Mouse (Mus musculus) MEL (cell line): ENCODE measurements at regions not wholly inside any gene's neighbourhood (a gene's known extent, or its start where the extent isn't known, plus 50 kb on each side); places are given as distances from the start of the nearest gene placed in this dataset.

Experiments used
- DNase-seq: peaks from one replicate; pipeline ENCODE4 v3.0.0; 2011; ENCODE audit warnings: low read depth, low spot score
- H3K27ac ChIP-seq: 2 replicates; pipeline ENCODE4 v1.5.1; 2012; ENCODE audit warnings: low read depth, mild to moderate bottlenecking, control low read depth, low read length, moderate library complexity; ENCODE audit not compliant: control insufficient read depth
- H3K27me3 ChIP-seq, 2 experiments: fragments of 150-350 bp in 1 of 2; sonication (generic) in 1 of 2; 2 replicates each; pipeline ENCODE4 v1.6.1; 2012; ENCODE audit warnings: low read length in 2 of 2, mild to moderate bottlenecking in 2 of 2, improper control_type of control experiment in 1 of 2, moderate library complexity in 1 of 2; ENCODE audit not compliant: insufficient read depth in 2 of 2, control insufficient read depth in 1 of 2
- H3K36me3 ChIP-seq, 2 experiments: 2 replicates each; pipeline ENCODE4 v1.6.1; 2012 to 2014; ENCODE audit warnings: low read length in 2 of 2, improper control_type of control experiment in 1 of 2, inconsistent platforms in 1 of 2, mild to moderate bottlenecking in 1 of 2; ENCODE audit not compliant: insufficient read depth in 2 of 2, control insufficient read depth in 1 of 2
- H3K4me1 ChIP-seq, 2 experiments: fragments of 150-350 bp in 1 of 2; sonication (generic) in 1 of 2; 2 replicates each; pipeline ENCODE4 v1.6.1; 2012; ENCODE audit warnings: low read length in 2 of 2, improper control_type of control experiment in 1 of 2, mild to moderate bottlenecking in 1 of 2; ENCODE audit not compliant: insufficient read depth in 2 of 2, control insufficient read depth in 1 of 2
- H3K4me3 ChIP-seq, 2 experiments: fragments of 150-350 bp in 1 of 2; sonication (generic) in 1 of 2; 2 replicates each; pipeline ENCODE4 v1.5.1; 2012; ENCODE audit warnings: low read depth in 2 of 2, low read length in 2 of 2, mild to moderate bottlenecking in 2 of 2, moderate library complexity in 2 of 2, control low read depth in 1 of 2, improper control_type of control experiment in 1 of 2; ENCODE audit not compliant: control insufficient read depth in 1 of 2, insufficient read depth in 1 of 2
- H3K79me2 ChIP-seq: 2 replicates; pipeline ENCODE4 v1.6.1; 2012; ENCODE audit warnings: mild to moderate bottlenecking, low read length, moderate library complexity; ENCODE audit not compliant: control insufficient read depth, poor library complexity, insufficient read depth
- H3K9ac ChIP-seq: 2 replicates; pipeline ENCODE4 v1.6.1; 2012; ENCODE audit warnings: low read depth, mild to moderate bottlenecking, control low read depth, low read length, moderate library complexity; ENCODE audit not compliant: control insufficient read depth, poor library complexity, severe bottlenecking
- H3K9me3 ChIP-seq: fragments of 150-350 bp; sonication (generic); replicated peaks from 2 replicates; pipeline ENCODE4 v1.6.1; 2012; ENCODE audit warnings: mild to moderate bottlenecking, low read length, improper control_type of control experiment, moderate library complexity; ENCODE audit not compliant: insufficient read depth
- CTCF ChIP-seq, 3 experiments: IDR thresholded peaks in 2 of 3; conservative IDR thresholded peaks in 1 of 3; 2 replicates each; pipeline ENCODE4 v1.5.1; 2011 to 2012; ENCODE audit warnings: low read length in 3 of 3, low read depth in 2 of 3, mild to moderate bottlenecking in 2 of 3, improper control_type of control experiment in 1 of 3, inconsistent platforms in 1 of 3, mixed read lengths in 1 of 3, moderate library complexity in 1 of 3; ENCODE audit not compliant: control insufficient read depth in 1 of 3, insufficient read depth in 1 of 3, poor library complexity in 1 of 3, severe bottlenecking in 1 of 3
- GABPA ChIP-seq: IDR thresholded peaks from 2 replicates; pipeline ENCODE4 v1.6.1; 2012; ENCODE audit warnings: low read depth, mild to moderate bottlenecking, inconsistent platforms, low read length, improper control_type of control experiment, moderate library complexity
- JUND ChIP-seq: IDR thresholded peaks from 2 replicates; pipeline ENCODE4 v1.6.1; 2011; ENCODE audit warnings: low read depth, mild to moderate bottlenecking, improper control_type of control experiment, low read length
- MAFK ChIP-seq: IDR thresholded peaks from 2 replicates; pipeline ENCODE4 v1.6.1; 2011; ENCODE audit warnings: low read depth, mild to moderate bottlenecking, low read length, improper control_type of control experiment, borderline replicate concordance
- MEF2A ChIP-seq: IDR thresholded peaks from 2 replicates; pipeline ENCODE4 v1.6.1; 2014; ENCODE audit warnings: low read depth, mild to moderate bottlenecking, inconsistent platforms, low read length, improper control_type of control experiment; ENCODE audit not compliant: poor library complexity, insufficient replicate concordance, severe bottlenecking; ENCODE audit errors: extremely low read depth
- MXI1 ChIP-seq: IDR thresholded peaks from 2 replicates; pipeline ENCODE4 v1.6.1; 2011; ENCODE audit warnings: mild to moderate bottlenecking, low read depth, low read length, improper control_type of control experiment
- MYC ChIP-seq: IDR thresholded peaks from 2 replicates; pipeline ENCODE4 v1.6.1; 2011; ENCODE audit warnings: low read depth, mild to moderate bottlenecking, low read length, improper control_type of control experiment, moderate library complexity
- NRF1 ChIP-seq: IDR thresholded peaks from 2 replicates; pipeline ENCODE4 v1.6.1; 2014; ENCODE audit warnings: low read depth, mild to moderate bottlenecking, inconsistent platforms, low read length, improper control_type of control experiment, moderate library complexity; ENCODE audit not compliant: poor library complexity, insufficient read depth, severe bottlenecking
- POLR2AphosphoS5 ChIP-seq: IDR thresholded peaks from 2 replicates; pipeline ENCODE4 v1.6.1; 2012; ENCODE audit warnings: low read depth, borderline replicate concordance, mild to moderate bottlenecking, inconsistent platforms, low read length, moderate library complexity, mixed read lengths
- RCOR1 ChIP-seq: IDR thresholded peaks from 2 replicates; pipeline ENCODE4 v1.6.1; 2012; ENCODE audit warnings: low read depth, mild to moderate bottlenecking, inconsistent platforms, low read length, improper control_type of control experiment
- SMC3 ChIP-seq: IDR thresholded peaks from 2 replicates; pipeline ENCODE4 v1.6.1; 2011; ENCODE audit warnings: low read depth, low read length, improper control_type of control experiment
- TAL1 ChIP-seq: IDR thresholded peaks from 2 replicates; pipeline ENCODE4 v1.6.1; 2012; ENCODE audit warnings: mild to moderate bottlenecking, inconsistent platforms, low read length, moderate library complexity, mixed read lengths
- TCF12 ChIP-seq: IDR thresholded peaks from 2 replicates; pipeline ENCODE4 v1.6.1; 2014; ENCODE audit warnings: low read depth, mild to moderate bottlenecking, inconsistent platforms, low read length, improper control_type of control experiment, moderate library complexity
- UBTF ChIP-seq: IDR thresholded peaks from 2 replicates; pipeline ENCODE4 v1.6.1; 2012; ENCODE audit warnings: low read depth, mild to moderate bottlenecking, inconsistent platforms, low read length, improper control_type of control experiment, moderate library complexity, borderline replicate concordance; ENCODE audit not compliant: insufficient read depth
- ZC3H11A ChIP-seq: IDR thresholded peaks from 2 replicates; pipeline ENCODE4 v1.6.1; 2012; ENCODE audit warnings: low read depth, mild to moderate bottlenecking, inconsistent platforms, low read length, improper control_type of control experiment

GRCm38 (mm10) chr13:60420842-60421696, 180.7 kb upstream of the Dapk1 start:
- no peak overlapping the region for H3K27ac ChIP-seq

DNA sequence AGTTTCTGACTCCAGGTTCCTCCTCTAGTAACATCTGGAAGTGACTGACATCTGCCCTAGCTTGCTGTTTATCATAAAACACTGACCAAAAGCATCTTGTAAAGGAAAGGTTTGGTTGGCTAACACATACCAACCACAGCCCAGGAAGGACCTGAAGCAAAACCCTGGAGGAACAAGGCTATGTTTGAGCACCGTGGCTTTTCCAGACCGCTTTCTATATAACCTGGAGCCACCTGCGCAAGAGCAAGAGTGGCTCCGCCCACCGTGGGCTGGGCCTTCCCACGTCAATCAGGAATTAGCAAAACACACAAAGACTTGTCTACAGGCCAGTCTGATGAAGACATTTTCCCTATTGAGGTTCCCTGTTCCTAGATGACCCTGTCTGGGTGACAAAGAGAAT, 177.5 kb upstream of the Dapk1 start:
- H3K36me3 ChIP-seq: no peaks in the 10 kb centered on the region
- no peaks in the 10 kb centered on the region for H3K27me3 ChIP-seq
- no peaks in the 10 kb centered on the region for H3K79me2 ChIP-seq
- no peaks in the 10 kb centered on the region for H3K4me1 ChIP-seq
- no peak overlapping the region for H3K27ac ChIP-seq
- DNase-seq: no peak
- H3K4me3 ChIP-seq: no peak overlapping the region
- no peak overlapping the region for H3K9ac ChIP-seq
- TF ChIP-seq MAFK: no peak
- no peak for TF ChIP-seq NRF1
- TF ChIP-seq JUND: no peak
- TF ChIP-seq MEF2A: no peak
- TF ChIP-seq SMC3: no peak
- no peak for TF ChIP-seq CTCF (IDR thresholded peaks at IDR 0.05 in 2 of 3, conservative IDR thresholded peaks at IDR 0.05 in 1 of 3; ENCODE audit: control insufficient read depth in 1 of 3, insufficient read depth in 1 of 3, low read depth in 2 of 3, low read length in 3 of 3, poor library complexity in 1 of 3, severe bottlenecking in 1 of 3)
- no peak for TF ChIP-seq RCOR1
- TF ChIP-seq, all 39 proteins: peak for 0
- H3K9me3 ChIP-seq: no peaks in the 10 kb centered on the region

More at GRCm38 (mm10) chr13:60420842-60421696, 180.7 kb upstream of the Dapk1 start:
- Histone ChIP-seq H3K9me3 (no peaks in the 10 kb centered on the region), H3K27me3 (no peaks in the 10 kb centered on the region), H3K4me1 (no peaks in the 10 kb centered on the region), H3K4me3 (no peak overlapping the region), H3K79me2 (no peaks in the 10 kb centered on the region), H3K9ac (no peak overlapping the region), H3K36me3 (no peaks in the 10 kb centered on the region)
- no peak for DNase-seq
- no peak for TF ChIP-seq TCF12
- TF ChIP-seq ZC3H11A: no peak
- no peak for TF ChIP-seq JUND
- no peak for TF ChIP-seq UBTF
- no peak for TF ChIP-seq MYC
- no peak for TF ChIP-seq MXI1
- TF ChIP-seq POLR2AphosphoS5: no peak
- no peak for TF ChIP-seq GABPA
- no peak for TF ChIP-seq TAL1
- TF ChIP-seq MEF2A: no peak
